Mouse (Mus musculus): ENCODE data around the gene Lyrm4. TPM values are rescaled to one million over a fixed set of nuclear protein-coding genes. Genes with fewer than 3 reads are reported as not detected.

Lyrm4 gene
- polyA plus RNA-seq (2015; fragmentation: Nextera tagmentation; extraction: Ambion mirVana): 22.7 and 26.2 TPM in 2 replicates

DNA sequence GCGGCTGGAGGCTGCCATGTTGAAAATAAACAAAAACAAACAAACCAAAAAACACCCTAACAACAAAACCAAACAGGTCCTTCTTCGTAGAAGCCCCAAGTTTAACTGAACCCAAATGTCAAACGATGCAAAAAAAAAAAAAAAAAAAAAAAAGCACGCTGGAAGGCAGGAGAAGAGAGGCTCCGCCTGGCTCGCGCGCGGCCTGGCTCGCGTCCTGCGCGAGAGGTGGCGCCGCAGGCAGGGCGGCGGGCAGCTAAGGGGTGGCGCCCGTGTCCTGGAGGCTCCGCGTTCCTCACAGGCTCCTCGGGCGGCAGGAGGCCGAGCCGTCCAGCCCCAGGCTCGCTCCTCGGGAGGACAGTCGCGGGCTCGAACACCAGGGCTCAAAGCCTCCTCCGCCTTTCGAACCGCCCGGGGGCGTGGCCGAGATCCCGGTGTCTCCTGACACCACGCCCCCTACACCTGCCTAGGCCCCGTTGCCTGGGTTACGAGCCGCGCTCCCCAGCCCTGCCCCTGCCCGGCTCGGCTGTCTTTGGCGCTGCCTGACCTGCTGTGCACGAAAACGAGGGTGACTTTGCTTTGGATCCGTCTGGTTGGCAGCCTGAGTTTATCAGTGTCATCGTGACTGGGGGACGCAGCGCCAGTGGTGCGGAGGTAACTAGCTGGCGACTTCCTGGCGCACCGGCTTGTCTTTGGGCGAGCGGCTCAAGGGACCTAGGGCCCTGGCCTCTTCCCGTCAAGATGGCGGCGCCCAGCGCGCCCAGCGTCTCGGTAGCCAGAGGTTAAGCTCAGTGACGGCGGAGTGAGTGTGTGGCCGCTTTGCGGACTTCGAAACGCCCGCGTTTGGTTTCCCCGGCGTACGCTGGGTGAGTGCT is at the start of gene Lyrm4, which contains the start of gene Fars2:
Lyrm4 (minus strand) TSS at position 384 of the 872 bp plus-strand sequence.
Fars2 (plus strand) TSS at position 270 of the 872 bp plus-strand sequence.
- Histone ChIP-seq H3K4me3 (peak within 1 kb of the TSS; percentile 72), H3K27me3 (no peaks in the 10 kb centered on the region), H3K27ac (peak within 1 kb of the TSS; percentile 99), H3K9ac (peak within 1 kb of the TSS; percentile 73), H3K4me2 (peak within 1 kb of the TSS; percentile 90), H3K36me3 (no peaks in the 10 kb centered on the region), H3K9me3 (replicated peaks) (no peaks in the 10 kb centered on the region), H3K4me1 (replicated peaks) (peaks cover 20% of the 10 kb centered on the region)
- WGBS: under 1% methylated on average over 75 of the region's 75 CpGs
- ATAC-seq (replicated peaks; ENCODE audit: insufficient number of reproducible peaks, insufficient read depth, low FRiP score, low read depth): peak; percentile 98

- Histone ChIP-seq H3K36me3 (no peaks in the 10 kb centered on the region), H3K4me3 (no peak overlapping the region), H3K27me3 (no peaks in the 10 kb centered on the region), H3K9me3 (replicated peaks) (no peaks in the 10 kb centered on the region), H3K27ac (no peak overlapping the region), H3K4me1 (replicated peaks) (no peaks in the 10 kb centered on the region), H3K4me2 (no peak overlapping the region), H3K9ac (no peak overlapping the region)
- 74% methylated on average over 1 of the region's 1 CpGs for WGBS
- no peak for ATAC-seq (replicated peaks; ENCODE audit: insufficient number of reproducible peaks, insufficient read depth, low FRiP score, low read depth)
These were observed 46.6 kb upstream of the Lyrm4 start for GRCm38 (mm10) chr13:36163898-36164297.

DNA sequence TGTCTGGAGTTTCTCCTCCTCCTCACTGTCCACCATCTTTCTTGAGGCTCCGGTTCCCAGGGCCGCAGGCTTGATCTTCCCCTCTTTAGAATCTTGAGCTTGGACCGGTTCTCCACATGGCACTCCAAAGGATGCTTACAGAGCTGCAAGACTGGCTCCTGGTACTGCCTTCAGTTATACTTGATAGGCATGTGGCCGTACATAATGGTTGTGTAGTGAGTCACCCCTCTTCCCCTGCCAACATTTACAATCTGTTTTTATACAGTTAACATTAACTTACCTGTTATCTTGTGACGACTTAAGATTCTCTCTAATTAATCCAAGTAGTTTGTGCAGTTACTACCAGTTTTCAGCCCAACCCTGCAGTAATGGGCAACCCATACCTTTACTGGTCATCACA is 46.1 kb upstream of the Lyrm4 start:
- Histone ChIP-seq H3K9me3 (replicated peaks) (no peaks in the 10 kb centered on the region), H3K27ac (no peak overlapping the region), H3K27me3 (no peaks in the 10 kb centered on the region), H3K4me3 (no peak overlapping the region), H3K36me3 (no peaks in the 10 kb centered on the region), H3K4me1 (replicated peaks) (peaks cover 1% of the 10 kb centered on the region), H3K4me2 (no peak overlapping the region), H3K9ac (no peak overlapping the region)
- ATAC-seq (replicated peaks; ENCODE audit: insufficient number of reproducible peaks, insufficient read depth, low FRiP score, low read depth): no peak
- 68% methylated on average over 5 of the region's 5 CpGs for WGBS

DNA sequence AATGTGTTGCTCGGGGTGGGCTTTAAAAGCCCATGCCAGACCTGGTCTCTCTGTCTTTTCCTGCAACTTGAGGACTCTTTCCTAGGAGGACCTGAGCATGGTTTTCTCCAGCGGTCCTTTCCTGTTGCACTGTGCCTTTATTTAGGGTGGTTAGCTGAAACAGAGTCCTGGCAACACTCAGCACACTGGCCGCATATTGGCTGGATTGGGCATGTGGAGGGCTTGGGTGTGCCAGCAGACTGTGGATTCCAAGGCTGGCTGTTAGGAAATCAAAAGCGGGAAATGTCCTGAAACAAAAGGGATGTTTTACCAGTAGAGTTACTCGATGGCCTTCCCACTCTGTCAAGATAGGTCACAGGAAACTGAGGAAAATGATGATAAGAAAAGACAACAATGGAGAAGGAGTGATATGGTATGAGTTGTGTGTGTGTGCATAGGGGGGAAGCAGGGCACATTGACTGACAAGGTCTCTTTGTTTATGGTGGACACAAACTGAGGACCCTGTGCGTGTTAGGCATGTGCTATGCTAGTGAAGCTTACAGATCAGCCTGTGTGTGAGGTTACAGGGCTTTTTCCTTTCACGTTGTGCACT is 39.1 kb upstream of the Lyrm4 start:
- no peak; the same call in 1 of the 2 replicates for ATAC-seq (replicated peaks; ENCODE audit: insufficient number of reproducible peaks, insufficient read depth, low FRiP score, low read depth)
- WGBS: 74% methylated on average over 7 of the region's 7 CpGs
- H3K9ac ChIP-seq: no peak overlapping the region
- H3K4me3 ChIP-seq: no peak overlapping the region
- no peak overlapping the region for H3K4me2 ChIP-seq
- no peaks in the 10 kb centered on the region for H3K27me3 ChIP-seq
- H3K4me1 ChIP-seq (replicated peaks): peaks cover 17% of the 10 kb centered on the region
- no peaks in the 10 kb centered on the region for H3K9me3 ChIP-seq (replicated peaks)
- H3K27ac ChIP-seq: no peak overlapping the region
- H3K36me3 ChIP-seq: no peaks in the 10 kb centered on the region

DNA sequence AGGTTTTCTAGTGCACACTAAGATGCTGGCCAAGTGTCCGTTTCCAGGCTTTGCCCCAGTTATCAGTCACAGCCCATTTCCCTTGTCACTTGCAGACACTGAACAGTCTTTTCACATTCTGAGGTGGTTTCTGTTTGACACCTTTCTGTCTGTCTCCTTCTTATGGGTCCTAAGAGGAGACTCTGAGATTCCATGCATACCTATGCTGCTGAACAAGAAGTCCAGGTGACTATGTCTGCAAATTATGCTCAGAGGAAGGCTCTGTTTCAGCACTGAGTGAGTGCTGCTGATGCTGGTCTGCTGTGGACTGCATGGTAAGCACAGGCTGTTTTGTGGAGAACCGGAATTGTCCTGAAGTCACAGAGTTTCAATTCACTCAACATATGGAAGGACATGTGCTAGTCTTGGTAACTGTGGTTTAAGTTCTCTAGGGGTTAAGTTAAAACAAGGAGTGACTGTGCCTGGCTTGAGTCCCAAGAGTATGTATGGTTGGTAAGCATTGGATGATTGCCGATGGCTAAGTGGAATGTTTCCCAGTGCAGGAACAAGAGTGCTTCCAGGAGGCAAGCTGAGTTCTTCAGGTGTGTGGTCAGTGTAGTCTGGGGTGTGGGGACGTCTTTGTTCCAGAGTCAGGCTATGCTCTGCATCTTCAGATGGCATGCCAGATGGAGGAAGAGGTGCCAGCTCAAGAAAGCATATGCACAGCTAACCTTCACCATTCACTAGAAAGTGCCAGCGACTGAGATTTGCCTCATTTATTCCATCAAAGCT is 35.6 kb upstream of the Lyrm4 start:
- Histone ChIP-seq H3K9me3 (replicated peaks) (no peaks in the 10 kb centered on the region), H3K9ac (no peak overlapping the region), H3K4me3 (no peak overlapping the region), H3K27ac (no peak overlapping the region), H3K4me2 (no peak overlapping the region), H3K36me3 (no peaks in the 10 kb centered on the region), H3K4me1 (replicated peaks) (peaks cover 15% of the 10 kb centered on the region), H3K27me3 (no peaks in the 10 kb centered on the region)
- WGBS: 54% methylated on average over 5 of the region's 5 CpGs
- ATAC-seq (replicated peaks; ENCODE audit: insufficient number of reproducible peaks, insufficient read depth, low FRiP score, low read depth): no peak

GRCm38 (mm10) chr13:36150272-36150671 is 32.9 kb upstream of the Lyrm4 start:
- 80% methylated on average over 5 of the region's 5 CpGs for WGBS
- Histone ChIP-seq H3K36me3 (no peaks in the 10 kb centered on the region), H3K27ac (no peak overlapping the region), H3K4me1 (replicated peaks) (peaks cover 21% of the 10 kb centered on the region), H3K9ac (no peak overlapping the region), H3K27me3 (no peaks in the 10 kb centered on the region), H3K9me3 (replicated peaks) (no peaks in the 10 kb centered on the region), H3K4me3 (no peak overlapping the region), H3K4me2 (no peak overlapping the region)
- no peak for ATAC-seq (replicated peaks; ENCODE audit: insufficient number of reproducible peaks, insufficient read depth, low FRiP score, low read depth)

- peaks cover 23% of the 10 kb centered on the region for H3K4me1 ChIP-seq (replicated peaks)
- WGBS: 67% methylated on average over 6 of the region's 6 CpGs
- no peak overlapping the region for H3K27ac ChIP-seq
- H3K9ac ChIP-seq: no peak overlapping the region
- no peaks in the 10 kb centered on the region for H3K9me3 ChIP-seq (replicated peaks)
- no peaks in the 10 kb centered on the region for H3K27me3 ChIP-seq
- no peak overlapping the region for H3K4me3 ChIP-seq
- no peak for ATAC-seq (replicated peaks; ENCODE audit: insufficient number of reproducible peaks, insufficient read depth, low FRiP score, low read depth)
- no peaks in the 10 kb centered on the region for H3K36me3 ChIP-seq
- H3K4me2 ChIP-seq: no peak overlapping the region
These were observed 32.0 kb upstream of the Lyrm4 start for GRCm38 (mm10) chr13:36149175-36149939.

- ATAC-seq (replicated peaks; ENCODE audit: insufficient number of reproducible peaks, insufficient read depth, low FRiP score, low read depth): no peak
- H3K9ac ChIP-seq: no peak overlapping the region
- H3K27me3 ChIP-seq: no peaks in the 10 kb centered on the region
- H3K4me3 ChIP-seq: no peak overlapping the region
- no peak overlapping the region for H3K27ac ChIP-seq
- no peaks in the 10 kb centered on the region for H3K9me3 ChIP-seq (replicated peaks)
- no peaks in the 10 kb centered on the region for H3K36me3 ChIP-seq
- no peak overlapping the region for H3K4me2 ChIP-seq
- 66% methylated on average over 1 of the region's 1 CpGs for WGBS
- peaks cover 13% of the 10 kb centered on the region for H3K4me1 ChIP-seq (replicated peaks)
These were observed 28.3 kb upstream of the Lyrm4 start for GRCm38 (mm10) chr13:36145601-36146000.

- Histone ChIP-seq H3K4me1 (replicated peaks) (peaks cover 14% of the 10 kb centered on the region), H3K4me2 (no peak overlapping the region), H3K9me3 (replicated peaks) (no peaks in the 10 kb centered on the region), H3K36me3 (no peaks in the 10 kb centered on the region), H3K9ac (no peak overlapping the region), H3K27me3 (no peaks in the 10 kb centered on the region), H3K27ac (no peak overlapping the region), H3K4me3 (no peak overlapping the region)
- WGBS: 61% methylated on average over 5 of the region's 5 CpGs
- no peak for ATAC-seq (replicated peaks; ENCODE audit: insufficient number of reproducible peaks, insufficient read depth, low FRiP score, low read depth)
These were observed 23.1 kb upstream of the Lyrm4 start for GRCm38 (mm10) chr13:36140247-36141016.

DNA sequence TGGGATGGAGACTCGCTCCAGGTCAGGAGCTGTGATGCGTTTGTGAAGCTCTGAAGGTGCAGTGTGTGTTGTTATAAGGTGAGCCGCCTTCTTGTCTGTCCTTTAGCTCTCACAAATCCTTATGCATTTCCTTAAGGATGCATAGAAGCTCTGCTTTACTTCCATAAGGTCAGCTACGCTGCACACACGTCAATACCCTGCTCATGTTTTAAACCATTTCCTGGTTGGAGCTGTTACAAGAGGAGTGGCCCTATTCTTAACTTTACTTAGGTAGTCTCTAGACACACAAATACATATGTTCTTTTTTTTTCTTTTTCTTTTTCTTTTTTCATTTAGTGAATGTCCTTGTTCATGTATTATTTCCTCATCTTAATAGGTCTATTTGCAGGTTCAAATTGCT is 22.4 kb upstream of the Lyrm4 start:
- no peak overlapping the region for H3K4me3 ChIP-seq
- no peak for ATAC-seq (replicated peaks; ENCODE audit: insufficient number of reproducible peaks, insufficient read depth, low FRiP score, low read depth)
- no peak overlapping the region for H3K4me2 ChIP-seq
- peak overlapping the region; percentile 37; the same call in 1 of the 2 replicates for H3K27ac ChIP-seq
- no peaks in the 10 kb centered on the region for H3K27me3 ChIP-seq
- H3K9me3 ChIP-seq (replicated peaks): no peaks in the 10 kb centered on the region
- WGBS: 77% methylated on average over 5 of the region's 5 CpGs
- H3K36me3 ChIP-seq: no peaks in the 10 kb centered on the region
- H3K9ac ChIP-seq: no peak overlapping the region
- H3K4me1 ChIP-seq (replicated peaks): peaks cover 12% of the 10 kb centered on the region

All from heart, embryonic 15.5 days (tissue).